Mouse (Mus musculus) kidney, embryonic 16.5 days (tissue): ENCODE data around the gene Fbxo2. TPM values are rescaled to one million over a fixed set of nuclear protein-coding genes. Genes with fewer than 3 reads are reported as not detected.

Experiments used
- ATAC-seq: fragments of 200-750 bp; cut with Nextera tagmentation; 2 replicates; pipeline ENCODE4 v1.8.0; 2017; ENCODE audit warnings: moderate TSS enrichment; ENCODE audit not compliant: low FRiP score, low TSS enrichment
- H3K27ac ChIP-seq: fragments of 300-500 bp; sonication (generic); 2 replicates; pipeline ENCODE4 v1.5.1; 2014; ENCODE audit warnings: low read length
- H3K27me3 ChIP-seq: fragments of 300-500 bp; sonication (generic); 2 replicates; pipeline ENCODE4 v1.6.1; 2014; ENCODE audit warnings: low read length, control low read depth, mixed read lengths; ENCODE audit not compliant: insufficient read depth
- H3K36me3 ChIP-seq: fragments of 300-500 bp; sonication (generic); 2 replicates; pipeline ENCODE4 v1.6.1; 2014; ENCODE audit warnings: low read length, control low read depth, mixed read lengths; ENCODE audit not compliant: insufficient read depth
- H3K4me1 ChIP-seq: fragments of 300-500 bp; sonication (generic); 2 replicates; pipeline ENCODE4 v1.6.1; 2014; ENCODE audit warnings: low read length, control low read depth, mixed read lengths; ENCODE audit not compliant: insufficient read depth
- H3K4me2 ChIP-seq: fragments of 300-500 bp; sonication (generic); replicated peaks from 2 replicates; pipeline ENCODE4 v1.6.1; 2014; ENCODE audit warnings: low read depth, low read length
- H3K4me3 ChIP-seq: fragments of 300-500 bp; sonication (generic); 2 replicates; pipeline ENCODE4 v1.5.1; 2014; ENCODE audit warnings: mild to moderate bottlenecking, low read length
- H3K9ac ChIP-seq: fragments of 300-500 bp; sonication (generic); replicated peaks from 2 replicates; pipeline ENCODE4 v1.6.1; 2014; ENCODE audit warnings: low read length
- H3K9me3 ChIP-seq: fragments of 300-500 bp; sonication (generic); 2 replicates; pipeline ENCODE4 v1.6.1; 2016; ENCODE audit warnings: low read length, control low read depth
- WGBS: fragments of 180-500 bp; shearing (Covaris S2); extraction: QIAGEN DNeasy Blood & Tissue Kit; methylation state at CpG from one replicate; pipeline ENCODE4 v1.1.7; 2014; 5-methylcytosine and 5-hydroxymethylcytosine counted together
- microRNA-seq: library from miRNA; unstranded; fragments of <30 nt; microRNA quantifications from one replicate; pipeline ENCODE4, GENCODE M21; 2016
- polyA plus RNA-seq: library from polyadenylated mRNA; unstranded; fragments of >200 nt; fragmentation: Nextera tagmentation; extraction: Ambion mirVana; gene quantifications from 2 replicates; pipeline ENCODE4 v1.2.1, GENCODE M21; 2015

The Fbxo2 gene
- polyA plus RNA-seq, 1 experiment from 2014 or later, result 1.8 TPM

GRCm38 (mm10) chr4:148215264-148215900 lies 55.0 kb downstream of the Fbxo2 start:
- peak; percentile 40; the same call in 1 of the 2 replicates for ATAC-seq
- Histone ChIP-seq H3K4me3 (no peak overlapping the region), H3K4me2 (no peak overlapping the region), H3K9ac (no peak overlapping the region), H3K27me3 (peaks cover 10% of the 10 kb centered on the region; the same call in 1 of the 2 replicates), H3K4me1 (peaks cover 8% of the 10 kb centered on the region), H3K27ac (no peak overlapping the region), H3K9me3 (no peaks in the 10 kb centered on the region), H3K36me3 (no peaks in the 10 kb centered on the region)
- WGBS, result 26% methylated on average over 11 of the region's 11 CpGs

Small RNAs within 50 kb of the gene (microRNA-seq; reads per million reads assigned to microRNA genes)
- gene Mir7022, result not detected

Other genes starting within 250 kb of the Fbxo2 start
- 58.6 and 61.5 TPM in 2 replicates for gene Plod1, start 223.9 kb upstream of the Fbxo2 start, polyA plus RNA-seq
- gene 2510039O18Rik, start 219.7 kb upstream of the Fbxo2 start, polyA plus RNA-seq, result 10.4 and 13.9 TPM in 2 replicates
- gene Nppb, start 174.8 kb upstream of the Fbxo2 start, polyA plus RNA-seq, result 0.21 TPM in 1 of 2 replicates, not detected in the other
- 0.41 and 1.00 TPM in 2 replicates for gene Nppa, start 159.9 kb upstream of the Fbxo2 start, polyA plus RNA-seq
- gene Clcn6, start 121.8 kb upstream of the Fbxo2 start, polyA plus RNA-seq, result 6.4 and 6.8 TPM in 2 replicates
- 26.5 and 28.1 TPM in 2 replicates for gene Mthfr, start 121.5 kb upstream of the Fbxo2 start, polyA plus RNA-seq
- gene Agtrap, start 72.6 kb upstream of the Fbxo2 start, polyA plus RNA-seq, result 28.1 and 31.5 TPM in 2 replicates
- gene Mad2l2, start 30.2 kb upstream of the Fbxo2 start, polyA plus RNA-seq, result 70.3 and 74.8 TPM in 2 replicates
- 0.28 and 0.29 TPM in 2 replicates for gene Draxin, start 29.9 kb upstream of the Fbxo2 start, polyA plus RNA-seq
- 22.0 and 22.2 TPM in 2 replicates for gene Fbxo6, start 8.5 kb upstream of the Fbxo2 start, polyA plus RNA-seq
- 19.8 and 20.6 TPM in 2 replicates for gene Fbxo44, start 139 bp upstream of the Fbxo2 start, polyA plus RNA-seq
- 0.16 and 0.18 TPM in 2 replicates for gene Disp3, start 127.3 kb downstream of the Fbxo2 start, polyA plus RNA-seq